Mouse (Mus musculus): ENCODE data around the gene Mfsd4b2.

Gene Mfsd4b2

GRCm38 (mm10) chr10:39893702-39894697 lies 32.7 kb downstream of the Mfsd4b2 start:
- in situ Hi-C loops (cut with MboI, MseI), result no loop called here

GRCm38 (mm10) chr10:39888621-39889020 lies 38.1 kb downstream of the Mfsd4b2 start:
- in situ Hi-C loops (cut with MboI, MseI), result loop anchor here (10.0 kb wide), 1 partner anchor 724 kb away; the partner anchor contains the start of gene Ccn6
